Mouse (Mus musculus): ENCODE measurements around the gene Pth. TPM values are rescaled to one million over a fixed set of nuclear protein-coding genes. Genes with fewer than 3 reads are reported as not detected.

Pth gene
- not detected for total RNA-seq (2021)
- long read RNA-seq, experiment 1: 0 reads
- long read RNA-seq, experiment 2: 0 reads

DNA sequence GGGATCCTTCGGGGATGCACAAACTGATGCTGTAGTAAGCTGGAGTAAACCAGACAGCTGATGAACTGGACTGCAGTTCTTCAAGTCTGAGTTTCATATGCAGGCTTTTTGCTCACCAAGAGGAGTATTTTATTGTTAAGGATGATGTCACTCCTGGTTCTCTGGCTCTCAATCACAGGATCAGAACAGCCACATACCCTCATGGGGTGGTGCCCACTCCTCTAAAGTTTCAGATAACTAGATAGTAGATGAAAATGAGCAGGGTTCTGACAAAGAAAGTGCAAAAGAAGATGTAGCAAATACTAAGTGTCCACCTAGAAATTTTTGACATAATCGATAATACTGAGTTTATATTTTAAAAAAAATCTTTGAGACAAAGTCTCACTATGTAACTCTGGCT is at the start of gene Pth:
Gene Pth (minus strand): TSS at position 101 of the 400 bp plus-strand sequence.
- no peak for DNase-seq

DNA sequence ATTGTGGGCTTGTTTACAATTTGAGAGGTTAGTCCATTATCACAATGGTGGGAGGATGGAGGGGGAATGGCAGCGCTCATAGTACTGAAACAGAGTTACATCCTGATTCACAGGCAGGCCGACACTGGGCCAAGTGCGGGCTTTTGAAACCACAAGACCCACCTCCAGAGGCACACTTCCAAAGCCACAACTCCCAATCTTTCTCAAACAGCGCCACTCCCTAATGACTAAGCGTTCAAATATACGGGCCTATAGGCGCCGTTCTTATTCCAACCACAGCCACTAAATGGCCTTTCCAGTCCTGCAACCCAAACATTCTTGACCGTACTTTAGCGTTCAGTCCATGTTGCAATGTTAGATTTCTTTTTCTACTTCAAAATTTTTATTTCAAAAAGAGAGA is 47.9 kb upstream of the Pth start:
- DNase-seq: no peak

DNA sequence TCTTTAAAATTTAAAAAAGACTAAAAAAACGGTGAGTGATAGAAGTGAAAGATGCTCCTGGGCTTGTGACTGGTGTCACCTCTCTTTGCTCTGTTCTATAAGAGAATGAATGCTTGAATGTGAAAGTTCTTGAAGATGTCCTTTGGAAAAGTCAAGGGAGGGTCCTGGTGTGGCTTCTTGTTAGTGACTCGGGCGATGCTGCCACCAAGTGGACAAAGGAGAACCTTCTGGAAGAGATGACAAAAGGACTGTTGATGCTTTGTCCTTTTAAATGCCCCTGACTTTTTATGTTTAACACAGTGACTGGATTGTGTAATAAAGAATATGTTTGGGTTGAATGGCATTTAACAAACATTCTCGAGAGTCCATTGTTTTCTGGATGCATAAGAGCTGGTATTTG is 45.9 kb upstream of the Pth start:
- peak; percentile 37 for DNase-seq

DNA sequence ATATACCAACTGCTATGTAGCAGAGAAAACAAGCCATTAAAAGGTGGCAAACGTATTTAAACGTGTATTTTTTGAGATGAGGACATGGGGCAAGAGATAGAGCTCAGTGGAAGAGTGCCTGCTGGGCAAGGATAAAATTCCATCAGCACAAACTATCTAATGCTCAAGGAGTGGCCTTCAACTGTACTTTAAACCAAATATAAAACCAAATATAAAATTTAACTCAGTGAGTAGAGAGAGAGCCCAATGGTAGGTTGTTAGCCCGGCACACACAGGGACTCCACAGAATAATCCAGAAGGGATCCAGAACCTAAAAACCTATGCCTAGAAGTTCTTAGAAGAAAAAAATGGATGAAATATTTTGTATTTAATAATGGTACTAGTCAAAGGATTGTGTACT is 45.1 kb upstream of the Pth start:
- no peak for DNase-seq

DNA sequence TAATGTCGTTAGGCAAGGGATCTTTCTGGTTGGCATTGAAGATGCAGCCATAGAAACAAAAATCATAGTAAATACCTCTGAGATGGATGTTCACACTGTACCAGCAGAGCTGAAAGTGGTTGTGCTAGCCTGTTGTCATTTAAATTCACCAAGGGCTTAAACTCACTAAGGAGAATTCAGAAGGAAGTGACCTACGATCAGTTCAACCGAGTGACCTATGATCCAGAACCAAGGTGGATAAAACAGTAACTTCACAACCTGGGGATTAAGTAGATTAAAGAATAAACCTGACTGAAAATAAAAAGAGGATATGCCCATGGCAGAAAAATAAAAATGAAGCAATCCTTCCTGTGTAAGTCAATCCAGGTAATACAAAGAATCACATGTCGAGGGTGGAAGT is 44.5 kb upstream of the Pth start:
- no peak for DNase-seq

DNA sequence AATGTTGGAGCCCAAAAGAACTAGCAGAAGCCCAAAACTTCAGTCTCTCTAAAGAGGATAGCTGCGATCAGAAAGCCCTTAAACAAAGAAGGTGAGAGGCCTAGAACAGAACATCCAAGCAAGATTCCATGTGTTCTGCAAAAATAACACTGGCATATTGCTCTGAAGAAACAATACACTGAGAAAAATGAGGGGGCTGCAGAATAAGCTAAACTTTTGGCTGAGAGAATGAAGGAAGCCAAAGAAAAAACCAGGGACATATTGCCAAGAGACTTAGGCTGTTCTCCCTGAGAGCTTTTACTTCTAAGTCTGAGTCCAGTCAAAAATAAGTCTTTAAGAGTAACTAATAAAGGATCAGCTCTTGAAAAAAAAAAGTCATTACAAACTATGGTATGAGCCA is 32.4 kb upstream of the Pth start:
- no peak for DNase-seq

DNA sequence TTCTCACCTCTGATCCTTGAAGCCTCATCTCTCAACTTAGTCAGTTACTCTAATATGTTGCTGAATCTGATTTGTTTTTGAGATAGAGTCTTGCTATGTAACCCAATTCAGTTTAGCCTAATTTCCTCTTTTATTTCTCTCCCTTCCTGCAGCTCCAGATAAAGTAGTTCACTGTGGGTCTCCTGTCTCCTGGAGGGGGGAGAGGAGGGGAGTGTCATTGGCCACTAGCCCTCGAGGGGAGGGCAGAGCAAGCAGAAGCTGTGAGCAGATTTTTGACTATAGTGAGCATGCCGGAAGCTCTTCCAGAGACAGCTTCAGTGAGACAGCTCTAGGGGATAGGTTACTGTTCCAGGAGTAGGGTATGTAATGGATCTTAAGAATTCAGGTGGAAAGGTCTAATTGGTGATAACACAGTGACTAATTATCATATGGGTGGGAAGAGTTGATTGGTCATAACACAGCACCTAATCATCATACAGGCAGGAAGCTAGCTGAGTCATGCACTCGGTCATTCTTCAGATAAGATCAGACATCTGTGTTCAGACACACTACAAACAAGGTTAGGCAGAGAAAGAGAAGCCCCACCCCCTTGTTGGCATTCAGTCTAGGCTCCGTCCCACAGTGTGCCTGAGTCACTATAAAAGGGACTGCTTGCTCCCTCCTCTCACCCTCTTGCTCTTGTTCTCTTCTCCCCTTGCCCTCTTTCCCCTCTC is 30.9 kb upstream of the Pth start:
- DNase-seq: no peak

DNA sequence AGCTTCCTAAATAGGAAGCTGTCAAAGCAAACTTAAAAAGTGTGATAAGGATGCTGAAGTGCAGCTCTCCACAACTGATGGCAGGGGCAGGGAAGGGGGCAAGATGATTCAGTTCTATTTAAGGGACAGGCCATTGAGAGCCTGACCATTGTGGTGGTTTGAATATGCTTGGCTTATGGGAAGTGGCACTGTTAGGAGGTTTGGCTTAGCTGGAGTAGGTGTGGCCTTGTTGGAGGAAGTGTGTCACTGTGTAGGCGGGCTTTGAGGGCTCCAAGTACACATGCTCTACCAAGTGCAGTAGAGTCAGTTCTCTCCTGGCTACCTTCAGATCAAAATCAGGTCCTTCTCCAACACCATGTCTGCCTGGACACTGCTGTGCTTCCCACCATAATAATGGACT is 28.2 kb upstream of the Pth start:
- DNase-seq: no peak

DNA sequence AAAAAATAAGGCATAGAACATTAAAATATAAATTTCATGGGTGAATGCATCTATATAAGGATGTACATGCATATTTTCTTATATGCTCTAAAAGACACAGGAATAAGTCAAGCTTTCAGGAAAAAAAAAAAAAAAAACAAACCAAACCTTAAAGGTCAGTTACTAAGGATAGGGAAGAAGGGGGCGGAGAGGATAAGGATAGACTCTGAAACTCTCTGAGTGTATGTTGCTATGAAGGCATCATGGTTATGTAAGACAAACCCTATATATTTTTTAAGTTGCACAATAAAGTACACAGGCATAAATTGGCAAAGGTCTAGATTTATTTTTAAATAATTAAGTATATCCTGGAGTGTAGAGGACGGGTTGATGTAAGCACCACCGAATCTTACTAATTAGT is 26.9 kb upstream of the Pth start:
- no peak for DNase-seq

DNA sequence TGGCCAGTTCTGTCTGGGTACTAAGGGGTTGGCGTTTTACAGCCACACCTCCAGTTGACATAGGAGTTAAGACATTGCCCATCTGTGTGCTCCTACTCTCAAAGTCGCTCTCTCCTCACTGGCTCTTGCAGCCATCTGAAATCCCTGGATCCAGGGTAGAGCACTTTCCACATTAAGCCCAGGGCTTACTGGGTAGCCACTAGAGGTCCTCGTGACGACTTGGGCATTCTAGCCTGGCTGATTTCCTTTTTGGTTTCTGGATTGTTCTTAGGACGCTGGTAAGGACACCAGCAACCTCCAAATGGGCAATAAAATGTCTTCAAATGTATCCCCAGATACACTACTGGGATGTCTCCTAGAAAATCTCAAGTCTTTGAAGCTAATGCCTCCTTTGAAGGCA is 20.3 kb upstream of the Pth start:
- DNase-seq: no peak

DNA sequence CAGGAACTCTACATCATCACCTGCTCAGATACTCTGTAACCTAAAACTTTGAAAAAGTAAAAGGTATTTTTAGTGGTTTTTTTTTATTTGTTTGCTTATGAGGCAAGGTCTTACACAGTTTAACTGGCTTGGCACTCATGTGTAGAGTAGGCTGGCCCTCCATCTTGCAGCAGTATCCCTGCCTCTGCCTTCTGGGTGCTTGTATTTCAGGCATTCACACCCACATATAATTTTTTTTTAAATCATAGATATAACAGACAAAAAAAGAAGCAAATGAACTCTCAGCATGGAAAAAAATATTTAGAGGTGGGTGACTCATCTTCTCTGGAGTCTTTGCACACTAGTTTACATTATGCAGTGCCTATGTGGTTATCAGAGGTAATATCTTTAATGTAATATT is 9.7 kb upstream of the Pth start:
- no peak for DNase-seq

DNA sequence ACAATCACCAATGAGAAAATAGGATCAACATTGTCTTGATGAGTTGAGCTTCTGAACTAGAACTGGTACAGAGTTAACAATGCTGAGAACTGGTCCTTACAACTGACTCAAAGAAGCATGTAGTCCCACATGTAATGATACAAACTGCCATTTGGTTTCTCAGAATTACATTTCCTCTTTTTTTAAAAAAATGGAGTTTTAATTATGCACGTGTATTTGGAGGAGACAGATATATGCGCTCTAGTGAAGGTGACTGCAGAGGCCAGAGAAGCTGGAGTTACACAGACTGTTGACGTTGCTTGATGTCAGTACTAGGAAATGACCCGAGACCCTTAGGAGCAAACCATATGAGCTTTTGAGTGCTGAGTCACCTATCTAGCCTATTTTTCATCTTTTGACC is 8.3 kb upstream of the Pth start:
- DNase-seq: no peak

DNA sequence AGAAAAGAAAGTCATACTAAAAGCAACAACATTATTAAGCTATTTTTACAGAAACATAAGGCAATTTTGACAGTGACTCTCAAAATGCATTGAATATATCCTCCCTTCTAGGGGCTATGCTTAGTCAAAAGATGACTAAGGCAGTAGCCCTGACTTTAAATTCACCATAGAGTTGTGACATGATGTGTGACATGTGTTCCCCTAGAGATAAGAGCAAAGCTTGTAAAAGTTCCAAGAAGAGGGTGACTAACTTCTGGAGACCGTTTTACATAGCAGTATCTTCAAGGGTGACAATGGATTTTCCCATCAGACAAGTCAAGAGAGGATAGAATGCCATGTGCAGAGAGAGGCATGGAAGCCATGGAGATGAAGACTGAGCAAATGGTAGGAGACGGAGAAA is 3.2 kb upstream of the Pth start:
- no peak for DNase-seq

DNA sequence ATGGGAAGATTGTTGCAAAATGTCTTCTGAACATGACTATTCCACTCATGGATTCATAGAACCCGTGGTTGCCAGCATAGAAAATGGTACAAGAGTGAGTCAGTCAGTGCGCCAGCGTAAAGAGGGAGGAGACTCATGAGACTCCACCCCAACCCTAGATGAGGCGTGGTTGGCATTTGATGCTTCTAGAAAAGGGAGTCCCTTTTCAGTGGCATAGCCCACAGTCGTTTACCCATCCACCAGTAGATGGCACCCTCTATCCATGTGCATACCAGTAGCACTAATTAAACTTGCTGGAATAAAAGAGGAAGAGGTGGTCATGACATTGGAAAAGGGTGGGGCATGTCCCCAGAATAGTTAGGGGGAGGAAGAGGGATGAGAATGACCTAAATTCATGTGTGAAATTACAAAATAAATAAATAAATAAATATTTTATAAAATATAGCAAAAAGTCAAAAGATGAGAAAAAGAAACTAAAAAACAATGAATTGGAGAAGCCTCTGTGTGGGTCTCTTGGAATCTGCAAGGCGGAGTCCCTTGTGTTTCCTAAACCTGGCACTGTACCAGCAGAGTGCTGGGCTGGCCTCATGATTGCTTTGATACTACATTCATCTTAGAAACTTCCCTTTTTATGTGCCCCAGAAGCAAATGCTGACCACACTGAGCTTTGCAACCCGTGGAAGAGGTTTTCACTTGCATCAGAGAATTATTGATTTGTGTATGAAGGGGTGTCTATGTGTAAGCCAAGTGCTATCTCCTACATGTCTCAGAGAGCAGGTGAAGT is 10.3 kb downstream of the Pth start:
- peak; percentile 56 for DNase-seq

DNA sequence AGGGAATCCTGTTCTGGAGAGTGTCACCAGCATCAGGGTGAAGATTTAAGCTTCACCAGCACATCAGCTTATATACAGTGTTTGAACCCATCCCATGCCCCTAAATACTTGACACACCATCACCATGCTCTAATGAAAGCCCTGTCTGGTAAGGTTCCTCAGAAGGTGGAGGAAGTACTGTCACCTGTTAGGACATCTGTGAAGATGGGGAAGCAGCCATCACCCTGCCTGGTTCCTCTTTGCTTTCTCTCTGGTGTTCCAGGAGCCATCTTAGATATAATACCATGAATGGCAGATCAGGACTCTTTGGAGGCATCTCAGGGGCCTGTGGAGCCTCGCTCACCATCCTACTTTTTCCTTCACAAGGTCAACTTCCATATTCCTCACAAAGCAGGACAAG is 15.7 kb downstream of the Pth start:
- DNase-seq: no peak

DNA sequence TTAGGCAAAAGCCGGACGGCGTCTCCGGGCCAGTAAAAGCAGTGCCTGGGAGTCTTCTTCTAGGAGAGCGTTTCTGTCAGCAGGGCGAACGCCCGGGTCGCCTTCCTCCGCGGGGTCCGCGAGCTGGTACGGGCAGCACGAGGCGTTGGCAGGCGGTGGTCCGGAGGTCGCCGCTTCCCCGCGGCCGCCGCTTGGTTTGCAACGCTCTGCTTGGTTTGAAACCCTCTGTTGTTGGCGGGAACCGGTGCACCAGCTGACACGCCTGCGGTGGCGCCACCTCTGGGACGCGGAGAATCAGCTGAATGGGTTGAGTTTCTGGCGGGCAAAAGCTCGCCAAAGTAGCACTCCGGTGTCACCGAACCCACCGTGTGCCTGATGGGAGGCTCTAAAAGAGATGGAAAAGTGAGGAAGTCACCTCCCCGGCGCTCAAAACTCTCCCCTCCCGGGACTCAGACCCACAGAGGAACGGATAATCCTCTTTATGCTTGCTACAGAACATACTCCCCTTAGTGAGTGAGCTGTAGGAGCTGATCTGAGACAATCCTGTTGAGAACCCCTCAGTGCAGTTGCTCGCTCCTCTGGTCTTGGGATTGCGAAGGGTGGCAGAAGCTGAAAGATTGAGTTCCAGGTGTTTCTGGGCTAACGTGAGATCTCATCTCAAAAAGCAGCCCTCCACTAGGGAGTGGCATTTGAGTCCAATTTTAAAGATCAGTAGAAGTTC is 18.6 kb downstream of the Pth start:
- peak; percentile 63 for DNase-seq

DNA sequence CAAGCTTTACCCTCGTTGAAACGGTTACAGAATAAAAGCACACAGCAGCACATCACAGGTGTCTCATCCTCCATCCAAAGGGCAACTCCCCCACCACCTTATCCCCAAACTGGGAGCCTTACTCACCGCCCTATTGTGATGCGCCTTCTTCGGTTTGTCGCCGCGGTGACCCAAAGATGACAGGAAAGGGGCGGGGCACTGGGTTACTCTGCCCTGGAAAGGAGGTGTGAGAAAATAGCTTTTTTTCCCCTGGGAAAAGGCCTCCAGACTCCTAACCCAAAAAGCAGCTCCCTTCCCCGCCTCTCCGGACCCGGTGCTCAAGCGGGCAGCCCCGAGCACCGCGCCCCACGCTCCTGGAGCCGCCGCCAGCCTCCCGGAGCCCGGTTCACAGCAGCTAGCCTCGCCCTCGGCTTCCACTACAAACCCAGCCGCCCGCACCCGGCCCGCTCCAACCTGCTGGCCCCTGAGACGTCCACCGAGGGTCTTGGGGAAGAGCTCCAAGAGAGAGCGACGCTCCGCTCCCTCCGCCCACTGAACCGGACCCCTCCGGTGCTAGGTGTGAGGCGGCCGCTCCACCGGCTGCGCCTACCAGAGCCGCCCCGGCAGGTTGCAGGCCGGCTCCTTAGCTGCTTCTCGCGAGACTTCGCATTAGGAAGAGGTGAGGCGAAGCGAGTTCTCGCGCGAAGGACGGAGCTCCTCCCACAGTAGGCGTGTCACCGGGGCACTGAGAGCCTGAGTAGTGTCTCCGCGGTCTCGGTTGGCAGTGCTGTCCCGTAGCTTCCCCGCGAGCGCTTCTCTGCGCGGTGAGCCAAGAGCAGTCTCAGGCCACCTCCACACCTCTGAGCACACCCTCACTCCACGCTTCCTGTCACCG is 19.4 kb downstream of the Pth start, which contains the start of gene Btbd10:
Gene Btbd10 (minus strand): TSS at position 647 of the 874 bp plus-strand sequence.
- DNase-seq: peak; percentile 98

DNA sequence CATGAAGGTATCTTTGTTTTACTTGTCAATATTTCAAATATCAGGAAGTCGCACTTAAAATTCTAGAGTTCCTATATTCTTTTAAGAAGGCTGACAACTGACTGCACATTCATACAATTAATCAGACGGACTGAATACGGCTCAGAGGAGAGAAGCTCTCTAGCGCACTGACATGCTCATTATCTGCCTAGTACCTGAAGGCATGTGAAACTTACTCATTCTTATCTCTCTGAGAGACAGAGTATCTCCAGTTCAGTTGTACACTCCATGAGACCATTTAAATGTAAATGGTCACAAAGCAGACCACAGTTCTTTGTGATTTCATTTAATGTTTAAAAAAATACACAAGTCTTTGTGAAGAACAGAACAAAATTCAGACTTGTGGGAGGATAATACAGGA is 20.9 kb downstream of the Pth start:
- DNase-seq: no peak

DNA sequence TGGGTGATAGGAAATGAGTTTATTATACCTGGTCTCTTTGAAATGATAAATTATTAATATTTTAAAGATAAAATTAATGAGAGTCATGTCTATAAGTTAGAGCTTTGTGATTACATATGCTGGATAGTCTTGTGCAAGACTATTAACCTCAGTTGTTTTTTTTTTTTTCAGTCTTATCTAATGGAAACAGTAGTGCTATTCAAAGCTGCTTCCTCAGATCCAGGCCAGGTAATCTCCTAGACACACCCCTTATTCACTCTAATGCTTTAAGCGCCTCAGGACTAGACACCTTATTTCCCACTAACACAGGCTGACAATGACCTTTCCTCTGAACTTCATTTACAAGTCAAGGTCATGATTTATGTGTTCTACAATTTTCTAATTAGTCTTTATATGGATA is 39.3 kb downstream of the Pth start:
- no peak for DNase-seq

DNA sequence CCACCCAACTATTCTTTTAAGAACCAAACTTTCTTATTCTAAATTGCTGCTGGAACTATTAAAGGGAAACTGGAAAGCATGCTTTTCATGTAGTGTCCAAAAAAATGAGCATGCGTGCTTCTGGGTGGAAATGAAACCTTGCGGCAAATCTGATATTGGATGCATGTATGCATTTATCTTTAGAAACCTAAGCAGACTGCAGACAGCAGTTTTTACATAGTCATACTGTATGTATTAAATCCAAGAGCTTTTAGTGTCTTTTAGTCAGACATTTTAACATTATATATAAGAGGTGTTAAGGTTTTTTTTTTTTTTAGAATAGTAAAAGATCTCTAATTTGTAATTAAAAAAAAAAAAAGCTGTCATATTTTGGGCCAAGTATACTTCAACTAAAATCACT is 40.7 kb downstream of the Pth start:
- no peak for DNase-seq

DNA sequence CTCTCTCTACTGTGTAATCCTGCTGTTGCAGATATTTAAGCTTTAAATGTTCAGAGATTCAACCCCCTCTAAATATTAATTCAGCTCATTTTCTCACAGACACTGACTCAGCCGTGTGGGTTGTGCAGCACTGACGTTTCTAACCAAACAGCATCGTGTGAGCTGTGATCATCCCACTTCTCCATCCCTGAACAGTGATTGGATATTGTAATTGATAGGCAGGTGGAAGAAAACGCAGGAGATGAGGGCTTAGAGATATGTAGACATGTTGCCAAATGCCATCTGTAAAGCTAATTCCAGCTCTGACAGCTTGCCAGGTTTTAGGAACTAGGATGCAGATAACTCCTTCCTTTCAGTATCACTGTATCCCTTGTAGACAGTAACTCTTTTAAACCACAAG is 41.1 kb downstream of the Pth start:
- DNase-seq: no peak

All from gastrocnemius, postnatal 10 days (tissue).